Mouse (Mus musculus) E14TG2a.4 (cell line): Measurements from ENCODE around the gene Numa1.
A peak's percentile ranks its signal among the peaks of the same experiment; 100 is the strongest.

ENCODE experiments used
- H3K27me3 ChIP-seq: 2 replicates; pipeline ENCODE4 v1.6.1; 2014; ENCODE audit warnings: low read length, control low read depth; ENCODE audit not compliant: insufficient read depth
- H3K36me3 ChIP-seq: 2 replicates; pipeline ENCODE4 v1.6.1; 2014; ENCODE audit warnings: low read length, control low read depth; ENCODE audit not compliant: insufficient read depth
- H3K4me1 ChIP-seq: replicated peaks from 2 replicates; pipeline ENCODE4 v1.6.1; 2014; ENCODE audit warnings: low read depth, low read length, control low read depth
- H3K4me3 ChIP-seq: replicated peaks from 2 replicates; pipeline ENCODE4 v1.5.1; 2014; ENCODE audit warnings: mild to moderate bottlenecking, low read length
- H3K9me3 ChIP-seq: 2 replicates; pipeline ENCODE4 v1.6.1; 2014; ENCODE audit warnings: low read length, control low read depth
- CTCF ChIP-seq: conservative IDR thresholded peaks from 2 replicates; pipeline ENCODE4 v1.5.1; 2014; ENCODE audit warnings: low read length
- NANOG ChIP-seq: IDR thresholded peaks from 2 replicates; pipeline ENCODE4 v1.6.1; 2014; ENCODE audit warnings: borderline replicate concordance, low read length, mixed read lengths
- POU5F1 ChIP-seq: IDR thresholded peaks from 2 replicates; pipeline ENCODE4 v1.6.1; 2014; ENCODE audit warnings: low read length, borderline replicate concordance

Gene Numa1

GRCm38 (mm10) chr7:102000921-102001630 lies 67.2 kb downstream of the Numa1 start:
- no peaks in the 10 kb centered on the region for H3K27me3 ChIP-seq
- H3K9me3 ChIP-seq: no peaks in the 10 kb centered on the region
- no peak for TF ChIP-seq NANOG
- no peak for TF ChIP-seq CTCF
- no peak for TF ChIP-seq POU5F1
- peak overlapping the region; percentile 53 for H3K4me3 ChIP-seq
- peaks cover 41% of the 10 kb centered on the region for H3K4me1 ChIP-seq
- peaks cover 100% of the 10 kb centered on the region for H3K36me3 ChIP-seq

- H3K9me3 ChIP-seq: no peaks in the 10 kb centered on the region
- H3K4me3 ChIP-seq: no peak overlapping the region
- H3K27me3 ChIP-seq: no peaks in the 10 kb centered on the region
- peaks cover 98% of the 10 kb centered on the region for H3K36me3 ChIP-seq
- TF ChIP-seq POU5F1 (no peak), CTCF (no peak), NANOG (no peak)
- H3K4me1 ChIP-seq: peaks cover 12% of the 10 kb centered on the region
Observed at GRCm38 (mm10) chr7:102006520-102006919, 72.6 kb downstream of the Numa1 start.

GRCm38 (mm10) chr7:102011855-102012254 lies 77.9 kb downstream of the Numa1 start:
- H3K4me1 ChIP-seq: peaks cover 14% of the 10 kb centered on the region
- no peak overlapping the region for H3K4me3 ChIP-seq
- H3K36me3 ChIP-seq: peaks cover 98% of the 10 kb centered on the region
- H3K9me3 ChIP-seq: no peaks in the 10 kb centered on the region
- TF ChIP-seq CTCF (no peak), NANOG (no peak), POU5F1 (no peak)
- H3K27me3 ChIP-seq: no peaks in the 10 kb centered on the region

- H3K9me3 ChIP-seq: no peaks in the 10 kb centered on the region
- TF ChIP-seq NANOG (no peak), POU5F1 (no peak), CTCF (no peak)
Observed at GRCm38 (mm10) chr7:102013416-102013815, 79.5 kb downstream of the Numa1 start.

GRCm38 (mm10) chr7:102014995-102015394 lies 81.1 kb downstream of the Numa1 start:
- peaks cover 14% of the 10 kb centered on the region for H3K4me1 ChIP-seq
- H3K36me3 ChIP-seq: peaks cover 100% of the 10 kb centered on the region
- no peaks in the 10 kb centered on the region for H3K9me3 ChIP-seq
- TF ChIP-seq CTCF (no peak), NANOG (no peak), POU5F1 (no peak)
- no peaks in the 10 kb centered on the region for H3K27me3 ChIP-seq
- no peak overlapping the region for H3K4me3 ChIP-seq

More at GRCm38 (mm10) chr7:102013416-102013815, 79.5 kb downstream of the Numa1 start:
- Histone ChIP-seq H3K27me3 (no peaks in the 10 kb centered on the region), H3K4me1 (peaks cover 14% of the 10 kb centered on the region), H3K36me3 (peaks cover 100% of the 10 kb centered on the region), H3K4me3 (no peak overlapping the region)

- H3K27me3 ChIP-seq: no peaks in the 10 kb centered on the region
- TF ChIP-seq CTCF: no peak
- H3K4me3 ChIP-seq: no peak overlapping the region
- H3K4me1 ChIP-seq: peaks cover 24% of the 10 kb centered on the region
- peaks cover 97% of the 10 kb centered on the region for H3K36me3 ChIP-seq
- H3K9me3 ChIP-seq: no peaks in the 10 kb centered on the region
Observed at GRCm38 (mm10) chr7:102016936-102017335, 83.0 kb downstream of the Numa1 start.

- TF ChIP-seq CTCF (no peak), POU5F1 (no peak), NANOG (no peak)
- no peaks in the 10 kb centered on the region for H3K27me3 ChIP-seq
- H3K4me3 ChIP-seq: no peak overlapping the region
- peaks cover 97% of the 10 kb centered on the region for H3K36me3 ChIP-seq
- no peaks in the 10 kb centered on the region for H3K9me3 ChIP-seq
- peaks cover 29% of the 10 kb centered on the region for H3K4me1 ChIP-seq
Observed at GRCm38 (mm10) chr7:102017452-102017851, 83.5 kb downstream of the Numa1 start.

GRCm38 (mm10) chr7:102018034-102018433 lies 84.1 kb downstream of the Numa1 start:
- Histone ChIP-seq H3K27me3 (no peaks in the 10 kb centered on the region), H3K4me3 (no peak overlapping the region), H3K9me3 (no peaks in the 10 kb centered on the region), H3K36me3 (peaks cover 97% of the 10 kb centered on the region), H3K4me1 (peaks cover 34% of the 10 kb centered on the region)
- no peak for TF ChIP-seq NANOG
- no peak for TF ChIP-seq POU5F1
- no peak for TF ChIP-seq CTCF

GRCm38 (mm10) chr7:102018590-102018989 lies 84.7 kb downstream of the Numa1 start, which contains the start of gene Il18bp:
TSS of gene Il18bp (minus strand) at chr7:102018690.
- no peaks in the 10 kb centered on the region for H3K9me3 ChIP-seq
- H3K4me1 ChIP-seq: peaks cover 37% of the 10 kb centered on the region
- TF ChIP-seq POU5F1 (no peak), CTCF (no peak), NANOG (no peak)
- H3K36me3 ChIP-seq: peaks cover 97% of the 10 kb centered on the region
- no peaks in the 10 kb centered on the region for H3K27me3 ChIP-seq
- no peak within 1 kb of the TSS for H3K4me3 ChIP-seq
